Mouse (Mus musculus): ENCODE data around the gene Gpd1.

- TF ChIP-seq POLR2A (IDR thresholded peaks at IDR 0.05; ENCODE audit: borderline replicate concordance, insufficient read depth, low read length) (no peak), CTCF (IDR thresholded peaks at IDR 0.05; ENCODE audit: borderline replicate concordance, insufficient read depth, low read depth, low read length) (no peak)
Observed at GRCm38 (mm10) chr15:99708176-99708575, 9.1 kb upstream of the Gpd1 start.
